Mouse (Mus musculus) layer of hippocampus, postnatal 14 days (tissue): Measurements from ENCODE around the gene Ppp1r14c. TPM values are rescaled to one million over a fixed set of nuclear protein-coding genes. Genes with fewer than 3 reads are reported as not detected.
"Not testable (repeated sequence)": the region's sequence is repeated elsewhere in the genome, so short reads cannot be mapped to it uniquely, and the experiment has no call there.

Experiments used
- DNase-seq, 2 experiments: peaks; one replicate each; pipeline ENCODE4 v3.0.0; 2021 to 2022; ENCODE audit warnings: low spot score in 2 of 2, mixed read lengths in 1 of 2
- microRNA-seq, 2 experiments: library from miRNA; unstranded; fragments of <30 nt; microRNA quantifications; one replicate each; pipeline ENCODE4 v1.2.0; 2021
- total RNA-seq, 2 experiments: library from RNA; stranded (reverse); gene quantifications; 2 replicates each; pipeline ENCODE4 v1.2.3; 2021

Gene Ppp1r14c
- total RNA-seq, 2 experiments from 2014 or later: 68.9 to 72.3 TPM

GRCm38 (mm10) chr10:3458686-3459085 lies 92.8 kb downstream of the Ppp1r14c start:
- no peak for DNase-seq

GRCm38 (mm10) chr10:3460841-3461240 lies 95.0 kb downstream of the Ppp1r14c start:
- no peak for DNase-seq

GRCm38 (mm10) chr10:3466135-3466626 lies 100.3 kb downstream of the Ppp1r14c start:
- no peak for DNase-seq

- no peak for DNase-seq
Measured at GRCm38 (mm10) chr10:3468590-3468989, 102.7 kb downstream of the Ppp1r14c start.

GRCm38 (mm10) chr10:3476611-3477010 lies 110.8 kb downstream of the Ppp1r14c start:
- DNase-seq: no peak

- no peak for DNase-seq
Measured at GRCm38 (mm10) chr10:3479772-3480171, 113.9 kb downstream of the Ppp1r14c start.

GRCm38 (mm10) chr10:3490052-3490451 lies 124.2 kb downstream of the Ppp1r14c start:
- DNase-seq: no peak

GRCm38 (mm10) chr10:3496791-3497190 lies 130.9 kb downstream of the Ppp1r14c start:
- peak; percentile 16 to 50 for DNase-seq

- not testable (repeated sequence) for DNase-seq
Measured at GRCm38 (mm10) chr10:3500846-3501245, 135.0 kb downstream of the Ppp1r14c start.

- DNase-seq: peak; percentile 60 to 65
Measured at GRCm38 (mm10) chr10:3507484-3508221, 141.8 kb downstream of the Ppp1r14c start.

- DNase-seq: no peak
Measured at GRCm38 (mm10) chr10:3508222-3508588, 142.3 kb downstream of the Ppp1r14c start.

- DNase-seq: no peak
Measured at GRCm38 (mm10) chr10:3508746-3509145, 142.9 kb downstream of the Ppp1r14c start.

GRCm38 (mm10) chr10:3509663-3510277 lies 143.9 kb downstream of the Ppp1r14c start:
- no peak for DNase-seq

- DNase-seq: no peak
Measured at GRCm38 (mm10) chr10:3510486-3510885, 144.6 kb downstream of the Ppp1r14c start.

GRCm38 (mm10) chr10:3511401-3511800 lies 145.5 kb downstream of the Ppp1r14c start:
- DNase-seq: no peak

- no peak for DNase-seq
Measured at GRCm38 (mm10) chr10:3512620-3513305, 146.9 kb downstream of the Ppp1r14c start.

GRCm38 (mm10) chr10:3513947-3514346 lies 148.1 kb downstream of the Ppp1r14c start:
- DNase-seq: no peak

Small RNAs within 50 kb of the gene (microRNA-seq; reads per million reads assigned to microRNA genes)
- 0 reads per million in 2 experiments for gene Gm24482

Other genes starting within 250 kb of the Ppp1r14c start
- not detected for gene H60c, start 98.3 kb upstream of the Ppp1r14c start, total RNA-seq
- 10 to 100 TPM; 10.1 to 16.6 TPM for gene Iyd, start 174.2 kb downstream of the Ppp1r14c start, total RNA-seq